Comparison of ENCODE assay signal across 9 mouse cellular contexts in genomic region chr4:126113943-126114342, GRCm38 (mm10). TPM values are rescaled to one million over a fixed set of nuclear protein-coding genes. Genes with fewer than 3 reads are reported as not detected.
A peak's percentile ranks its signal among the peaks of the same experiment; 100 is the strongest.
DNase-seq lines count a peak whose midpoint lies in the region; ATAC-seq and TF ChIP-seq lines count a peak whose summit lies in the region.
"Had no signal": no experiment of that assay in that cellular context is flagged by ENCODE, and none has a peak within 500 bp of the region (broad histone marks: within the 10 kb centered on the region; RNA-seq: fewer than 3 reads in every experiment).

No protein-coding gene starts in this region.

- no peak for ATAC-seq in intestine, embryonic 14.5 days (replicated peaks; ENCODE audit: low FRiP score, low TSS enrichment, low read depth)
- no peak for ATAC-seq in intestine, embryonic 15.5 days
- ATAC-seq in liver, postnatal 0 days = peak; percentile 46

- TF ChIP-seq POLR2A in ES-Bruce4 (IDR thresholded peaks at IDR 0.05; ENCODE audit: insufficient read depth, low read length) = no peak
- TF ChIP-seq POLR2A in cerebellum, adult 2 months (IDR thresholded peaks at IDR 0.05; ENCODE audit: borderline replicate concordance, insufficient read depth, low read length) = 0 out of 2 replicates have a peak, but pooled peaks have one; percentile 23
- no peak for TF ChIP-seq POLR2A in small intestine, adult 2 months (IDR thresholded peaks at IDR 0.05; ENCODE audit: low read depth, low read length)

- no peak overlapping the region for H3K27ac ChIP-seq in intestine, embryonic 14.5 days (ENCODE audit: low read depth)
- no peak overlapping the region for H3K27ac ChIP-seq in intestine, embryonic 15.5 days
- H3K27ac ChIP-seq in ES-Bruce4 (ENCODE audit: insufficient read depth, low read length) = no peak overlapping the region
- peak overlapping the region; percentile 79 for H3K27ac ChIP-seq in cerebellum, adult 2 months (ENCODE audit: insufficient read depth, low read length)
- H3K27ac ChIP-seq in liver, postnatal 0 days (ENCODE audit: low read depth) = no peak overlapping the region
- no peak overlapping the region for H3K27ac ChIP-seq in small intestine, adult 2 months (ENCODE audit: insufficient read depth, low read depth, low read length)
- H3K27ac ChIP-seq: liver, embryonic 13.5 days had no signal

- no peaks in the 10 kb centered on the region for H3K9me3 ChIP-seq in intestine, embryonic 14.5 days (ENCODE audit: control insufficient read depth, low read length)
- no peaks in the 10 kb centered on the region for H3K9me3 ChIP-seq in intestine, embryonic 15.5 days
- no peaks in the 10 kb centered on the region for H3K9me3 ChIP-seq in ES-Bruce4 (replicated peaks; ENCODE audit: control insufficient read depth, insufficient read depth, low read length, poor library complexity, severe bottlenecking)
- H3K9me3 ChIP-seq in liver, postnatal 0 days (ENCODE audit: low read length) = no peaks in the 10 kb centered on the region
- H3K9me3 ChIP-seq: liver, embryonic 13.5 days had no signal

- no peak overlapping the region for H3K4me2 ChIP-seq in intestine, embryonic 14.5 days (ENCODE audit: low read length)
- H3K4me2 ChIP-seq in intestine, embryonic 15.5 days (replicated peaks) = no peak overlapping the region
- H3K4me2 ChIP-seq in liver, postnatal 0 days (ENCODE audit: low read depth, low read length) = no peak overlapping the region
- H3K4me2 ChIP-seq: liver, embryonic 13.5 days had no signal

- no peak for TF ChIP-seq EP300 in ES-Bruce4 (IDR thresholded peaks at IDR 0.05; ENCODE audit: insufficient read depth, low read depth, low read length)
- TF ChIP-seq EP300 in liver, postnatal 0 days (IDR thresholded peaks at IDR 0.05; ENCODE audit: low read depth) = no peak

- peak; percentile 75 for DNase-seq in intestine, embryonic 14.5 days (ENCODE audit: low spot score)
- DNase-seq in cerebellum, adult 2 months = peak; percentile 70 to 73
- peak; percentile 50 to 67 for DNase-seq in heart, adult 9 months (ENCODE audit: low spot score in 2 of 2)
- peak; percentile 73 for DNase-seq in liver, postnatal 0 days
- no peak for DNase-seq in frontal cortex, postnatal 10 days (ENCODE audit: low spot score in 2 of 2)
- DNase-seq: liver, embryonic 13.5 days had no signal

- H3K4me1 ChIP-seq in intestine, embryonic 14.5 days (replicated peaks; ENCODE audit: control insufficient read depth, insufficient read depth, low read length) = peaks cover 23% of the 10 kb centered on the region
- H3K4me1 ChIP-seq in intestine, embryonic 15.5 days (replicated peaks) = peaks cover 27% of the 10 kb centered on the region
- H3K4me1 ChIP-seq in ES-Bruce4 (ENCODE audit: control insufficient read depth, insufficient read depth, low read length) = peaks cover 2% of the 10 kb centered on the region
- H3K4me1 ChIP-seq in cerebellum, adult 2 months (ENCODE audit: control insufficient read depth, insufficient read depth, low read length) = peaks cover 82% of the 10 kb centered on the region
- H3K4me1 ChIP-seq in liver, postnatal 0 days (ENCODE audit: insufficient read depth) = peaks cover 40% of the 10 kb centered on the region
- H3K4me1 ChIP-seq in small intestine, adult 2 months (ENCODE audit: control insufficient read depth, insufficient read depth, insufficient read length, low read length) = peaks cover 17% of the 10 kb centered on the region

- no peak overlapping the region for H3K9ac ChIP-seq in intestine, embryonic 14.5 days (ENCODE audit: low read length)
- H3K9ac ChIP-seq in intestine, embryonic 15.5 days = no peak overlapping the region
- no peak overlapping the region for H3K9ac ChIP-seq in ES-Bruce4 (ENCODE audit: low read depth, poor library complexity, severe bottlenecking)
- H3K9ac ChIP-seq in liver, postnatal 0 days (replicated peaks) = no peak overlapping the region

- H3K27me3 ChIP-seq in intestine, embryonic 14.5 days (replicated peaks; ENCODE audit: control insufficient read depth, insufficient read depth, low read length) = no peaks in the 10 kb centered on the region
- no peaks in the 10 kb centered on the region for H3K27me3 ChIP-seq in intestine, embryonic 15.5 days (replicated peaks)
- H3K27me3 ChIP-seq in ES-Bruce4 (ENCODE audit: control insufficient read depth, insufficient read depth, low read length, poor library complexity, severe bottlenecking) = no peaks in the 10 kb centered on the region
- H3K27me3 ChIP-seq in cerebellum, adult 2 months (ENCODE audit: control insufficient read depth, insufficient read depth, low read length) = no peaks in the 10 kb centered on the region
- no peaks in the 10 kb centered on the region for H3K27me3 ChIP-seq in liver, postnatal 0 days (ENCODE audit: insufficient read depth, low read length)
- H3K27me3 ChIP-seq in small intestine, adult 2 months (ENCODE audit: control insufficient read depth, insufficient read depth, low read length) = no peaks in the 10 kb centered on the region
- H3K27me3 ChIP-seq: liver, embryonic 13.5 days had no signal

- 0 out of 2 replicates have a peak, but pooled peaks cover 3% of the 10 kb centered on the region for H3K36me3 ChIP-seq in intestine, embryonic 14.5 days (ENCODE audit: control insufficient read depth, insufficient read depth, low read length)
- H3K36me3 ChIP-seq in intestine, embryonic 15.5 days = no peaks in the 10 kb centered on the region
- H3K36me3 ChIP-seq in ES-Bruce4 (ENCODE audit: control insufficient read depth, insufficient read depth, low read length, poor library complexity, severe bottlenecking) = no peaks in the 10 kb centered on the region
- peaks cover 2% of the 10 kb centered on the region; the same call in 1 of the 2 replicates for H3K36me3 ChIP-seq in liver, postnatal 0 days (replicated peaks; ENCODE audit: insufficient read depth, low read length)
- peaks cover 10% of the 10 kb centered on the region for H3K36me3 ChIP-seq in small intestine, adult 2 months (ENCODE audit: control insufficient read depth, insufficient read depth, low read length)

- 15% methylated on average over 6 of the region's 6 CpGs for WGBS in intestine, embryonic 14.5 days
- 23% methylated on average over 6 of the region's 6 CpGs for WGBS in intestine, embryonic 15.5 days
- 15% methylated on average over 6 of the region's 6 CpGs for WGBS in cerebellum, adult 2 months
- 8% methylated on average over 6 of the region's 6 CpGs for WGBS in liver, postnatal 0 days (ENCODE audit: insufficient replicate concordance)
- WGBS in small intestine, adult 2 months = 16% methylated on average over 6 of the region's 6 CpGs

- H3K4me3 ChIP-seq in intestine, embryonic 14.5 days (ENCODE audit: low read depth, low read length) = no peak overlapping the region
- no peak overlapping the region for H3K4me3 ChIP-seq in intestine, embryonic 15.5 days (replicated peaks)
- H3K4me3 ChIP-seq in ES-Bruce4 (ENCODE audit: low read depth, low read length) = no peak overlapping the region
- no peak overlapping the region for H3K4me3 ChIP-seq in cerebellum, adult 2 months (replicated peaks; ENCODE audit: insufficient read depth, low read depth, low read length)
- no peak overlapping the region for H3K4me3 ChIP-seq in liver, postnatal 0 days (ENCODE audit: low read depth, low read length)
- H3K4me3 ChIP-seq in small intestine, adult 2 months (ENCODE audit: low read depth, low read length) = no peak overlapping the region
- H3K4me3 ChIP-seq: liver, embryonic 13.5 days had no signal

- peak; percentile 81 for TF ChIP-seq CTCF in ES-Bruce4 (IDR thresholded peaks at IDR 0.05; ENCODE audit: low read depth, low read length)
- TF ChIP-seq CTCF in cerebellum, adult 2 months (IDR thresholded peaks at IDR 0.05; ENCODE audit: borderline replicate concordance, insufficient read depth, low read depth, low read length) = peak; percentile 73
- TF ChIP-seq CTCF in liver, postnatal 0 days (IDR thresholded peaks at IDR 0.05; ENCODE audit: low read depth) = peak; percentile 72
- TF ChIP-seq CTCF in small intestine, adult 2 months (IDR thresholded peaks at IDR 0.05; ENCODE audit: extremely low read depth, insufficient read length, insufficient replicate concordance, low read depth, low read length) = peak; percentile 75; the same call in 1 of the 2 replicates

RNA-seq across cellular contexts. Expression of gene Stk40, which starts 10.2 kb away (rescaled TPM):
- 22.5 and 23.8 TPM in 2 replicates for polyA plus RNA-seq in intestine, embryonic 14.5 days (2014; fragmentation: Nextera tagmentation; extraction: Ambion mirVana)
- polyA plus RNA-seq in intestine, embryonic 15.5 days (2015; fragmentation: Nextera tagmentation; extraction: Ambion mirVana) = 29.5 and 32.1 TPM in 2 replicates
- 36.4 and 37.5 TPM in 2 replicates for polyA plus RNA-seq in ES-Bruce4 (2011; ENCODE audit: insufficient read depth, insufficient read length, low read depth, missing spikeins)
- 23.3 and 24.9 TPM in 2 replicates for polyA plus RNA-seq in cerebellum, adult 2 months (2012; rRNA removed)
- 11.3 and 12.1 TPM in 2 replicates for polyA plus RNA-seq in liver, postnatal 0 days (2015; fragmentation: Nextera tagmentation; extraction: Ambion mirVana)
- 14.5 and 24.0 TPM in 2 replicates for polyA plus RNA-seq in small intestine, adult 2 months (2012; rRNA removed)

RNA-seq across cellular contexts. Expression of gene Lsm10, which starts 17.5 kb away (rescaled TPM):
- 55.6 and 58.5 TPM in 2 replicates for polyA plus RNA-seq in intestine, embryonic 14.5 days (2014; fragmentation: Nextera tagmentation; extraction: Ambion mirVana)
- polyA plus RNA-seq in intestine, embryonic 15.5 days (2015; fragmentation: Nextera tagmentation; extraction: Ambion mirVana) = 55.3 TPM in 2 replicates
- polyA plus RNA-seq in ES-Bruce4 (2011; ENCODE audit: insufficient read depth, insufficient read length, low read depth, missing spikeins) = 25.4 and 28.8 TPM in 2 replicates
- 21.4 and 28.8 TPM in 2 replicates for polyA plus RNA-seq in cerebellum, adult 2 months (2012; rRNA removed)
- 24.7 and 27.7 TPM in 2 replicates for polyA plus RNA-seq in liver, postnatal 0 days (2015; fragmentation: Nextera tagmentation; extraction: Ambion mirVana)
- polyA plus RNA-seq in small intestine, adult 2 months (2012; rRNA removed) = 10.7 and 13.3 TPM in 2 replicates

RNA-seq across cellular contexts. Expression of gene Eva1b, which starts 33.6 kb away (rescaled TPM):
- polyA plus RNA-seq in intestine, embryonic 14.5 days (2014; fragmentation: Nextera tagmentation; extraction: Ambion mirVana) = 61.0 and 63.2 TPM in 2 replicates
- polyA plus RNA-seq in intestine, embryonic 15.5 days (2015; fragmentation: Nextera tagmentation; extraction: Ambion mirVana) = 41.8 and 44.6 TPM in 2 replicates
- polyA plus RNA-seq in ES-Bruce4 (2011; ENCODE audit: insufficient read depth, insufficient read length, low read depth, missing spikeins) = 13.6 and 15.9 TPM in 2 replicates
- polyA plus RNA-seq in cerebellum, adult 2 months (2012; rRNA removed) = 9.0 and 9.2 TPM in 2 replicates
- polyA plus RNA-seq in liver, postnatal 0 days (2015; fragmentation: Nextera tagmentation; extraction: Ambion mirVana) = 17.1 and 17.7 TPM in 2 replicates
- 45.0 and 54.3 TPM in 2 replicates for polyA plus RNA-seq in small intestine, adult 2 months (2012; rRNA removed)

RNA-seq across cellular contexts. Expression of gene Sh3d21, which starts 49.3 kb away (rescaled TPM):
- polyA plus RNA-seq in intestine, embryonic 14.5 days (2014; fragmentation: Nextera tagmentation; extraction: Ambion mirVana) = 7.4 and 7.9 TPM in 2 replicates
- polyA plus RNA-seq in intestine, embryonic 15.5 days (2015; fragmentation: Nextera tagmentation; extraction: Ambion mirVana) = 12.8 and 12.9 TPM in 2 replicates
- polyA plus RNA-seq in ES-Bruce4 (2011; ENCODE audit: insufficient read depth, insufficient read length, low read depth, missing spikeins) = 5.5 and 6.0 TPM in 2 replicates
- 1.6 and 2.0 TPM in 2 replicates for polyA plus RNA-seq in cerebellum, adult 2 months (2012; rRNA removed)
- 2.4 and 2.7 TPM in 2 replicates for polyA plus RNA-seq in liver, postnatal 0 days (2015; fragmentation: Nextera tagmentation; extraction: Ambion mirVana)
- 5.2 and 6.5 TPM in 2 replicates for polyA plus RNA-seq in small intestine, adult 2 months (2012; rRNA removed)

RNA-seq across cellular contexts. Expression of gene Oscp1, which starts 55.6 kb away (rescaled TPM):
- 12.1 and 13.5 TPM in 2 replicates for polyA plus RNA-seq in intestine, embryonic 14.5 days (2014; fragmentation: Nextera tagmentation; extraction: Ambion mirVana)
- polyA plus RNA-seq in intestine, embryonic 15.5 days (2015; fragmentation: Nextera tagmentation; extraction: Ambion mirVana) = 8.9 and 11.0 TPM in 2 replicates
- 2.8 and 5.3 TPM in 2 replicates for polyA plus RNA-seq in ES-Bruce4 (2011; ENCODE audit: insufficient read depth, insufficient read length, low read depth, missing spikeins)
- 12.1 and 12.8 TPM in 2 replicates for polyA plus RNA-seq in cerebellum, adult 2 months (2012; rRNA removed)
- polyA plus RNA-seq in liver, postnatal 0 days (2015; fragmentation: Nextera tagmentation; extraction: Ambion mirVana) = 0.90 and 1.5 TPM in 2 replicates
- 0.37 and 1.6 TPM in 2 replicates for polyA plus RNA-seq in small intestine, adult 2 months (2012; rRNA removed)

Comparison
In these comparisons a context has a peak if more than half of its experiments do, and no peak if none do; other contexts are left out.
1. DNase-seq: peak in intestine, embryonic 14.5 days (single experiment), cerebellum, adult 2 months (2 of 2), heart, adult 9 months (2 of 2) and liver, postnatal 0 days (single experiment); none in frontal cortex, postnatal 10 days (0 of 2).
2. Peak in every context shown above with its lines, with median percentiles within 50 percentile points of each other: CTCF ChIP-seq.